Mouse (Mus musculus): ENCODE measurements around the gene Barx2. TPM values are rescaled to one million over a fixed set of nuclear protein-coding genes. Genes with fewer than 3 reads are reported as not detected.
A peak's percentile ranks its signal among the peaks of the same experiment; 100 is the strongest.

Barx2 gene
- polyA plus RNA-seq, 1 experiment from 2014 or later, result 1.0 TPM

DNA sequence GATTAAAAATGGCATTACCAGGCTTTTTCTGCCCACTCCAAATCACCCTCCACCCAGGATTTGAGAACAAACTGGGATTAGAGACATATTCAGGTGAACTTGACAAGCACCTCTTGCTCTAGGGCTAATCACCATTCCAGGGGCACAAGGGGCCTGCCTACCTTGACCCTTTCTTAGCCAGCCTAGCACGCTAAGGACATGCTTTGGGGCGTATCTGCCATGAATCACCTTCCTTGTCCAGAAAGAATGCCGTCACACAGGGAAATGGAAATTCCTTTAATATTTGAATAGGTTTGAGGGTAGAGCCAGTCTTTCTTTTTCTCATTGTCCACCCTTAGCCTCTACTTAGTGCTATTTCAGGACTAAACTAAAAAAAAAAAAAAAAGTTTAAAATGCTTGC is 73.2 kb downstream of the Barx2 start:
- Histone ChIP-seq H3K27ac (replicated peaks; ENCODE audit: low read depth, low read length) (no peak overlapping the region), H3K4me2 (ENCODE audit: low read depth, severe bottlenecking) (no peak overlapping the region), H3K4me3 (ENCODE audit: low read depth, low read length) (no peak overlapping the region), H3K36me3 (ENCODE audit: control insufficient read depth, insufficient read depth, low read length) (no peaks in the 10 kb centered on the region), H3K9me3 (ENCODE audit: control insufficient read depth, low read length) (no peaks in the 10 kb centered on the region; the same call in 1 of the 2 replicates), H3K9ac (ENCODE audit: low read length) (no peak overlapping the region), H3K4me1 (ENCODE audit: control insufficient read depth, insufficient read depth, low read length) (no peaks in the 10 kb centered on the region; the same call in 1 of the 2 replicates), H3K27me3 (ENCODE audit: control insufficient read depth, insufficient read depth, low read length) (no peaks in the 10 kb centered on the region)
- no peak for ATAC-seq (ENCODE audit: insufficient number of reproducible peaks, low FRiP score, low TSS enrichment, low read depth)
- DNase-seq (ENCODE audit: low spot score), result no peak
- WGBS, result 81% methylated on average over 3 of the region's 3 CpGs

DNA sequence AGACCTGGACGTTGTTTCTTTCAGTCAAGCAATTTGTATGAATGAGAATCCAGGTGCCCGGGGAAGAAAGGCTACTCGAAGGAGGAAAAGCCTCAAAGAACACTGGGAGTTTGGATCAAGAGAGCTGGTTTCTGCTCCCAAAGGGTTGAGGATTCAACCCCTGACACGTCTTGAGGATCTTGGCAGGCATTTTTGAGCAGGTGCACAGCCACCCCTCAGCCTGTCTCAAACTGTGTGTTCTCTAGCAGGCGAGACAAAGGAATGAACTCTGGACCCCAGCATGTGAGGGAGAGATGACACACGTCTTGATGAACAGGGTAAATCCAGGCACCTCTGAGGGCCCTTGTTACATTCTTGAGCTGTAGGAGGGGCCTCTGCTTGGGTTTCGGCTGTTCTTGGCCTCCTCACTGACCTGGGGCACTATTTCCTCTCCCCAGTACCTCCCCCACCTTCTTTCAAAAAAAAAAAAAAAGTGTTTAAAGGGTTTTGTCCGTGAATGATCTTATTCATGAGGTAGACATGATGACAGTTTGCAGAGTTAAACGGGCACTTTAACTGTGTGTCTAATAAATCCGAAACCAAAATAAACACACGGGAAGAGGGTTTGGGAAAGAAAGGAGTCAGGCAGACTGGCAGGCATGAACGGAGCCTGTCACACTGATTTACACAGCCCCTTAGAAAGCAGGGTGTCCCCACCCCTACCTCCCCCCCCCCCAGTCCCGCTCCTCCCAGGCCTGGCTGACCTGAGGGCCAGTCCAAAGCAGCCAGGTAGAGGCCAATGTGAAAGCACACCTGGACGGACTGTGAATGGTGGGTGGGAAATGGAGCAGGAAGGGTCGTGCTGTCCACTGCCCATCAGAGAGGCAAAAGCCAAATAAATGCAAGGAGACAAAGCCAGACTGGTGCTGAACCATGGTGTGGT is 73.9 kb downstream of the Barx2 start:
- H3K9me3 ChIP-seq (ENCODE audit: control insufficient read depth, low read length), result no peaks in the 10 kb centered on the region; the same call in 1 of the 2 replicates
- H3K27ac ChIP-seq (replicated peaks; ENCODE audit: low read depth, low read length), result no peak overlapping the region
- H3K4me2 ChIP-seq (ENCODE audit: low read depth, severe bottlenecking), result no peak overlapping the region
- H3K36me3 ChIP-seq (ENCODE audit: control insufficient read depth, insufficient read depth, low read length), result no peaks in the 10 kb centered on the region
- no peak for ATAC-seq (ENCODE audit: insufficient number of reproducible peaks, low FRiP score, low TSS enrichment, low read depth)
- 42% methylated on average over 15 of the region's 15 CpGs for WGBS
- no peak overlapping the region for H3K9ac ChIP-seq (ENCODE audit: low read length)
- H3K4me1 ChIP-seq (ENCODE audit: control insufficient read depth, insufficient read depth, low read length), result no peaks in the 10 kb centered on the region; the same call in 1 of the 2 replicates
- no peaks in the 10 kb centered on the region for H3K27me3 ChIP-seq (ENCODE audit: control insufficient read depth, insufficient read depth, low read length)
- no peak for DNase-seq (ENCODE audit: low spot score)
- H3K4me3 ChIP-seq (ENCODE audit: low read depth, low read length), result no peak overlapping the region

DNA sequence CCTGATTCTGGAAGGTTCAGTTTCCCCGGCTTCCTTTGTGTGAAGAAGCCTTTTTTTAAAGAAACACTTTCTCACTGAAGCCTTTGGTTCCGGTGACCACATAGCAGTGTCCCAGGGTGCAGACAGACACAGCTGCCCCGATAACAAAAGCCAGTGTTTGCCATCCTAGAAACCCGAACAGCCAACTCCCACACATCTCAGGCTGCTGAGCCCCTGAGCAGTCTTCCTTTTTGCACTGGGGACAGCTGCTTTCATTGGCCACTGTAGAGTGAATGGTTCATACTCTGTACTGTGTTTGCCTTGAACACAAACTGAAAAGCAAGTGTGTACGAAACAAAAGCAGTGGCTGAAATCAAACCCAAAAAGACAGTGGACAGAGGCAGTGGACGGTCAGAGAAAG is 75.2 kb downstream of the Barx2 start:
- H3K9me3 ChIP-seq (ENCODE audit: control insufficient read depth, low read length), result no peaks in the 10 kb centered on the region; the same call in 1 of the 2 replicates

DNA sequence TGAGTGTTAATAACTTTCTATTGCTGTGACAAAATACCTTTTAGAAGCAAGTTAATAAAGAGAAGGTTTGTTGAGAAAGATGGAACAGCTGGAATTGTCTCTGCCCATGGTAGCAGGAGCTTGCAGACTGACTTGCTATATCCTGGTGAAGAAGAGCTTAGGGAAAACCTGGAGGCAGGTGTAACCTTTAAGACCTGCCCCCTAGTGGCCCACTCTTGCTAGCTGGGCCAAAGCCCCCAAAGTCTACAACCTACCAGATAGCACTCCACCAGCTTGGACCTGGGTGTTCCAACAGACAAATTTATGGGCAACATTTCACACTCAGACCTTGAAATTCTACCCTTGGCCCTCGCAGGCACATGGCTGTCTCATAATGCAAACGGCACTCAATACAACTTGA is 104.5 kb downstream of the Barx2 start:
- no peak overlapping the region for H3K4me2 ChIP-seq (ENCODE audit: low read depth, severe bottlenecking)
- 78% methylated on average over 2 of the region's 2 CpGs for WGBS
- no peaks in the 10 kb centered on the region for H3K36me3 ChIP-seq (ENCODE audit: control insufficient read depth, insufficient read depth, low read length)
- H3K27ac ChIP-seq (replicated peaks; ENCODE audit: low read depth, low read length), result no peak overlapping the region
- DNase-seq (ENCODE audit: low spot score) (peak; percentile 23), ATAC-seq (ENCODE audit: insufficient number of reproducible peaks, low FRiP score, low TSS enrichment, low read depth) (no peak)
- H3K9me3 ChIP-seq (ENCODE audit: control insufficient read depth, low read length), result no peaks in the 10 kb centered on the region
- no peak overlapping the region for H3K4me3 ChIP-seq (ENCODE audit: low read depth, low read length)
- H3K4me1 ChIP-seq (ENCODE audit: control insufficient read depth, insufficient read depth, low read length), result no peaks in the 10 kb centered on the region
- no peaks in the 10 kb centered on the region for H3K27me3 ChIP-seq (ENCODE audit: control insufficient read depth, insufficient read depth, low read length)
- no peak overlapping the region for H3K9ac ChIP-seq (ENCODE audit: low read length)

More for the DNA sequence above, 75.2 kb downstream of the Barx2 start:
- Histone ChIP-seq H3K4me3 (ENCODE audit: low read depth, low read length) (no peak overlapping the region), H3K4me1 (ENCODE audit: control insufficient read depth, insufficient read depth, low read length) (no peaks in the 10 kb centered on the region; the same call in 1 of the 2 replicates), H3K27me3 (ENCODE audit: control insufficient read depth, insufficient read depth, low read length) (no peaks in the 10 kb centered on the region), H3K4me2 (ENCODE audit: low read depth, severe bottlenecking) (no peak overlapping the region), H3K9ac (ENCODE audit: low read length) (no peak overlapping the region), H3K27ac (replicated peaks; ENCODE audit: low read depth, low read length) (no peak overlapping the region), H3K36me3 (ENCODE audit: control insufficient read depth, insufficient read depth, low read length) (no peaks in the 10 kb centered on the region)
- DNase-seq (ENCODE audit: low spot score), result no peak
- no peak for ATAC-seq (ENCODE audit: insufficient number of reproducible peaks, low FRiP score, low TSS enrichment, low read depth)
- WGBS, result 84% methylated on average over 6 of the region's 6 CpGs

DNA sequence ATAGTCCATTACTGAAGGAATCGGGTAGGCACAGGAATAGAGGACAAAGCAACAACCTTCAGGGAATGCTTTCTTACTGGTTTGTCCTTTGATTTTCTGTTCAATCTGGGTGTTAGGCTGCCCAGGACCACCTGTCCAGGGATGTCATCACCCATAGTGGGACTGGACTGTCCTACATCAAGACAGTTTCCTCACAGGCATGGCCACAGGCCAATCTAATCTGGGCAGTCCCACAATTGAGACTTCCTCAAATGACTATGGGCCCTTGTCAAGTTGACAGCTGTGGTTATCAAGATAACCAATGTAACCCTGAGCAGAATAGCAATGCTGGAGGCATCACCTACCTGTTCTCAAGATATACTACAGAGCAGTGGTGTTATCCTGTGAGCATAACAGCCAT is 110.6 kb downstream of the Barx2 start:
- H3K4me2 ChIP-seq (ENCODE audit: low read depth, severe bottlenecking), result no peak overlapping the region
- no peak overlapping the region for H3K4me3 ChIP-seq (ENCODE audit: low read depth, low read length)
- no peaks in the 10 kb centered on the region for H3K36me3 ChIP-seq (ENCODE audit: control insufficient read depth, insufficient read depth, low read length)
- H3K4me1 ChIP-seq (ENCODE audit: control insufficient read depth, insufficient read depth, low read length), result no peaks in the 10 kb centered on the region
- H3K9me3 ChIP-seq (ENCODE audit: control insufficient read depth, low read length), result no peaks in the 10 kb centered on the region
- H3K9ac ChIP-seq (ENCODE audit: low read length), result no peak overlapping the region
- 90% methylated on average over 1 of the region's 1 CpGs for WGBS
- no peaks in the 10 kb centered on the region for H3K27me3 ChIP-seq (ENCODE audit: control insufficient read depth, insufficient read depth, low read length)
- ATAC-seq (ENCODE audit: insufficient number of reproducible peaks, low FRiP score, low TSS enrichment, low read depth) (no peak), DNase-seq (ENCODE audit: low spot score) (no peak)
- no peak overlapping the region for H3K27ac ChIP-seq (replicated peaks; ENCODE audit: low read depth, low read length)

Other genes starting within 250 kb of the Barx2 start
- gene Arhgap32, start 202.7 kb upstream of the Barx2 start, polyA plus RNA-seq (2014; fragmentation: Nextera tagmentation; extraction: Ambion mirVana), result 5.3 and 7.8 TPM in 2 replicates

All from limb, embryonic 11.5 days (tissue).